Mouse (Mus musculus): ENCODE results near the gene Rin3.
"Not testable (repeated sequence)": the region's sequence is repeated elsewhere in the genome, so short reads cannot be mapped to it uniquely, and the experiment has no call there.

The Rin3 gene

DNA sequence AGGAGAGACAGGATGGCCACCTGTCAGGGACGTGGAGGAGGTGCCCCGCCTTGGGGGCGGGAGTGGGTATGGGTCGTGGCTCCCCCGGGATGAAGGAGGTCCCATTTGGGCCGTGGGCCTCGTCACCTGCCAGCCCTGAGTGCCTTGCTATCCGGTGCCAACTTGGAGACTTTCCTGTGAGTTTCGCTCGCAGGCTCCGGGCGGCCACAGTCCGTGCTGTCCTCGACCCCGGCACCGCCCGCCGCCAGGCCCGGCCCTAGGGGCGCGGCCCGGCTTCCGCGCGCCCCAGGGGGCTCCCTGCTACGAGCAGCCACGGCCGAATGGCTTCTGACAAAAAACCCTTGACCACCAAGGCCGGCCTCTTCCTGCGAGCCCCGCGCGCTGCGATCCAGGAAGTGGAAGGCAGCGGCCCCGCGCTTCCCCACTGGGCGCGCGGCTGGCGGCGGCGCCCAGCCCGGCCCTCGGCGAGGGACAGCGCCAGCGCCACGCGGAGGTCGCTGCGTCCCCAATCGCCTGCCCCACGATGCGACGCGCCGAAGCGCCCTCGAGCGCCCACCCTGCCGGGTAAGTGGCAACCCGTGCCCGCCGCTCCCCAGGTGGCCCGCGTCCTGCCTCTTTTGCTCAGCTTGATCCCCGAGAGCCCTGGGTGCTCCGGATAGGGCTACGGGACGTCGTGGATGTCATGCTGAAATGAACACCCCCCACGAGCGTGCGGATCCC lies at the start of gene Rin3:
Gene Rin3 (plus strand): TSS at position 286 of the 720 bp plus-strand sequence.
- DNase-seq (ENCODE audit: low spot score in 2 of 2): peak; percentile 32 to 60

DNA sequence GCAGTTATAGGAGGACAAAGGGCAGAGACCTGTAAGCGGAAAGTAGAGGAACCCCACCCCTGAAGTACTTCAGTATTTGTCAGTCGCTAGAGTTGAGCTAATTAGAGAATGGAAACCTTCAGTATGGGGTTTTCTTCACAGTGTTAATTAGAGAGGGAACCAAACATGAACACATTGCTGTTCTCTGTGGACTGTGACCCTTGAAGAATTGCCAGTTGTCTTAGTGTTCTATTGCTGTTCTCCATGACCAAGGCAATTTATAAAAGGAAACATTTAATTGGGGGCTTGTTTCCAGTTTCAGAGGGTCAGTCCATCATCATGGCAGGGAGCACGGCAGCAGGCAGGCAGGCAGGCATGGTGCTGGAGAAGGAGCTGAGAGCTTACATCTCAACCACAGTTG lies 47.3 kb upstream of the Rin3 start:
- no peak for DNase-seq (ENCODE audit: low spot score in 2 of 2)

DNA sequence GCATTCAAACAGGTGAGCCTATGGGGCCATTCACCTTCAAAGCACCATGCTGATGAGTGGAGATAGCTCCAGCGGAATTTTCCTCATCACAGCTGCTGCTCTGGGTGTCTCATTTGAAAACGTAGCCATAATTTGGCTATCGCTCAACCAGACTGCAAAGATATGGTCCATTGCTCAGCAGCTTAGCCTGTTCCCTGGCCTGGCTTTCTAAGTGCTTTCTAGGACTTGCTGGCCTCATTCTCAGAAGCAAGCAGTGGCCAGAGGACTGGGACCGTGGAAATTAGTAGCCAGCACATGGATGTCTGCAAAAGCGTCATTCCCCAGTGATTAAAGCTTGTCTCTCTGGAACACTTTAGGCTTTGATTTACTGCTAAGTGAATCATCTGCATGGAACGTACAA lies 46.5 kb upstream of the Rin3 start:
- DNase-seq (ENCODE audit: low spot score in 2 of 2): no peak

DNA sequence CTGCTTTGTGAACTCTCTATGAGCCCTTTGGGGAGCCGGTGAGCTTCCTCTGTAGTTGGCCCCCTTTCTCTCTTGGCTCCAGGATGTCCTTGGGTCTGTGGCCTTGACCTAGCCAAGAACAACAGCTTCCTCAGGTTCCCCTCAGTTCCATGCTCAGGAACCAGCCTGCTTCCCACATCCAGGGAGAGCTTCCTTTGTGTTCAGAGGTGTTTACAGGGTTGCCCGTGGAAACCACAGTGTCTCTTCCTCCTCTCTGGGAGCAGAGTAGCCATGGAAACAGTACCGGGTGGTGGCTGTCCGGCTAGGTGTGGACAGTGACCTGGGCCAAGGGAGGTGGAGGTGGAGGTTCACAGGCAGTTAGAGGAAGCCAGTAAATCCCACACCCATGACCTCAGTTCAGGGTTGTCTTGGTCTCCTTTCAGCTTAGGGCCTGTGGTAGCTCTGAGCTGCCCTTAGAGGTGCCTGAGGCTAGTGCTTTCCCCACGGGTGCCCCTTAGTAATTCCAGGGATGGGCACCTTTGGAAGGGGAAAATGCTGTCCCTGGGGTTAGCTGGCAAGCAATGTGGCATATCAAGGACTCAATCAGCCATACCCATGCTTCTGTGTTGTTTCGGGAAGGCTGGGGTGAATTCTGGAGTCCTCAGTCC lies 40.6 kb upstream of the Rin3 start:
- DNase-seq (ENCODE audit: low spot score in 2 of 2): no peak

DNA sequence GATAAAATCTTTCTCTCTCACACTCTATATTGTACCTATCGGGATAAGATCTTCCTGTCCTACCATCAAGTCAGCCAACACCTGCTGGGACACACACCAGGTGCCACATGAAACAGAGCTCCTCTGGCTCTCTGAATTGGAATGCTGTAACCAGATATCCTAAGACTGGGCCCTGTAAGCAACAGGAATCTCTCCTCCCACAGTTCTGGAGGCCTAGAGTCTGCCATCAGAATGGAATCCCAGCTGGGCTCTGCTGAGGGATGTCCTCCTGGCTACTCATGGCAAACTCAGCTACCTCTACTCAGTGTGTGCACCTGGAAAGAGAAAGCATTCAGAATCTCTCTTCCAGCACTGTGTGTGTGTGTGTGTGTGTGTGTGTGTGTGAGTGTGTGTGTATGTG lies 38.9 kb upstream of the Rin3 start:
- no peak for DNase-seq (ENCODE audit: low spot score in 2 of 2)

DNA sequence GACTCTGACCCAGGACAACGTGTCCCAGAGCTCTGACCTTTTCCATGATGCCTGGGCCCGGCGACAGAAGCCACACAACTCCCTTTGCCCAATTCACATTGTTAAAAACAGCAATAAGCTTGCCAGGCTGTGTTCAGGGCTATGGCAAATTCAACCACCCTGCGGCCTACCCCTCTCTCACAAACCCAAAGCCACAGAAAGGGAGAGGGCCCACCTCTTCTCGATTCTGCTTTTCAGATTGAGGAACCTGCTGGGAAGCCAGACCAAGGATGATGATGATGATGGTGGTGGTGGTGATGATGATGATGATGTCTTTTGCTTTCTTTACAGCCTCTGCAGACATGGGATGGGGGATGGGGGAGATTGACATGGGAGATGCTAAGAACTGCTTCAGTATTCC lies 36.6 kb upstream of the Rin3 start:
- DNase-seq (ENCODE audit: low spot score in 2 of 2): no peak

DNA sequence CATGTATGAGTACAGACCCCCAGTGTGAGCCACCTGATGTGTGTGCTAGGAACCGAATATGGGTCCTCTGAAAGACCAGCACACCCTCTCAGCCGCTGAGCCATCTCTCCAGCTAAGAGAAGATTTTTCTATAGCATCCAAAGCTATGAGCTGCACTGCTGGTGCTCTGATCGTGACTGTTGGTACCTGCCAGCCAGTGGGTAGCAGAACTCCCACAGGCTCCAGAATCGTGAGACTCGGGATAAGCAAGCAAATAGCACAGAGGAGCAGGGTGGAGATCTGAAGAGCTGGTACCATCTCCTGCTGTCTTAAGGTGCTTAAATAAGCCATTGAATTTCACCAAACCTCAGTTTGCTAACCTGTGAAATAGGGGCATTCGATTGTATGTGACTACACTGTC lies 34.7 kb upstream of the Rin3 start:
- DNase-seq (ENCODE audit: low spot score in 2 of 2): no peak

DNA sequence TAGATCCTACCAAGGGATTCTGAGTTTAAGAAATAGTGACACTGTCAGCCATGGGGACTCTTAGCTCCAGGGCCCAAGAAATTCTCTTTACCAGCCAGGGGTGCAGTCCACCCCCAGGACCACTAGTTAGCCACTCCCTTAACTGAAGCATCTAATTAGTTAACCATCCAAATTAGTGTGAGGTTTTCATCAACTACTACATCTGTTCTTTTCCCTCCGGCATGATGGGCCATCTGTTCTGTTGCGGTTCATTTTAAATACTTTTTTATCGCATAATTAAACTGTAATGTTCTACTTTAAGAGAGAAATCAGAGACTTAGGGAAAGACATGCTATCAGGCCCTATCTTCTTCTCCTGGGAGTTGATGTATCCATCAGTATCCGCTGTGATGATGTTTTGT lies 32.5 kb upstream of the Rin3 start:
- DNase-seq (ENCODE audit: low spot score in 2 of 2): no peak

DNA sequence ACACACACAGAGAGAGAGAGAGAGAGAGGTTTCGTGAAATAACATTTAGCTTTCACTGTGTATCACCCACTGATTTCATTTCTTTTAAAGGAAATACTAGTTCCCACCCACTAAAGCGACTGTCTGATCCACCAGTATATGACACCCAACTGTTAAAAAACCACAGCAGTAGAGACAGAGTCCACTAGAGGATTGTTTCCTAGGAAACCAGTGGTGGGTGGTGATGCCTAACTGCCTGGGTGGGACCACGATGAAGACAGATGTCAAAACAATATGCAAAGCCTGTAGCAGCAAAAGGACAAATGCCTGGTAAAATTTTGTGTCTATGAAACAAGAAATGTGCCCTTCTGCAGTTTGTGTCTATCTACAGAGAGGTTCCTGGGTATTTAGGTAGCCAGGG lies 31.8 kb upstream of the Rin3 start:
- no peak for DNase-seq (ENCODE audit: low spot score in 2 of 2)

DNA sequence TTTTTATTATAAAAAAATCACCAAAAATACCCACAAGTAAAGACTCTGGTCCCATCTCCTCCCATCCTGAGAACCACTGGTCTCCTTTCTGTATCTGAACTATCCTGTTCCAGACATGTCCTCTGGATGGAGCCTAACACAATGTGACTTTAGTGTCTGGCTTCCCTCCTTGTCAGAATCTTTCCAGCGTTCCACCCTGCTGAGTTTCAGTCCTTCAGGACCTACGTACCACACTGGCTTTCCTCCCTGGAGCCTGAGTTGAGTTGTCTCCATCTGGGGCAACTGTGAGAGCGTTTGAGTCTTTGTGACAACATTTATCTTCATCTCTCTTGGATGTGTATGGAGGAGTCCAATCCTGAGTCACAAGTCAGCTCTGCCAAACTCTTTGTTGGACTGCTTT lies 30.9 kb upstream of the Rin3 start:
- DNase-seq (ENCODE audit: low spot score in 2 of 2): no peak

DNA sequence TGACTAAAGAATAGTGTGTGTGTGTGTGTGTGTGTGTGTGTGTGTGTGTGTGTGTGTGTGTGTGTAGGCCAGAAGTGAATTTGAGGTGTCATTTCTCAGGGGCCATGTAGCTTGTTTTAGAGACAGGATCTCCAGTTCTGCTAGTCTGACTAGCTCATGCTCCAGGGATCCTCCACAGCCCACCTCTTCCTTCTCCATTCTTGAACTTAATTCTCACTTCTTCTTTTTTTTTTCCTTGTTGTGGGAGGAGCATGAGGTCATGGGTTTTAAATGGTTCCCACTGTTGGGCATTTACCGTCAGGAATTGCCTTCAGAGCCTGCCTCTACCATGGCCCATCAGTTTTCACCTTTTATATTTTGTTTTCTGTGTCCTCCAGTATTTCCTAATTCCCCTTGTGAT lies 30.3 kb upstream of the Rin3 start:
- DNase-seq (ENCODE audit: low spot score in 2 of 2): no peak

DNA sequence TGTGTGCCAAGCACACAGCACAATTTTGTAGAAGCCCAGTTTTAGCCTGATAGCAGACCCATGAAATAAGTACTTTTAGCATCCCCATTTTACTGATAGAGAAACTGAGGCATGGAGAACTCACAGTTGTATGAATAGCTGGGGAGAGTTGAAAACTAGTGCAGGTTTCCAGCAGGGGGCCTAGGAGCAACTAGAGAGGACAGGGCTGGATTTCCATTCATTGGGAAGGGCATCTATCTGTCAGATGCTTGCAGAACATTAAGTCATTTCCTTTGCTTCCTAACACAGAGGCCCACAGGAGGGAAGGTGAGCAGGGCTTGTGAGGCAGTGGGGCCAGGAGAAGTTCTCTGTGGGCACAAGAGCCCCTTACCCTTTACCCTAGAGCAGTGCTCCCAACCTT lies 27.8 kb upstream of the Rin3 start:
- DNase-seq (ENCODE audit: low spot score in 2 of 2): no peak

DNA sequence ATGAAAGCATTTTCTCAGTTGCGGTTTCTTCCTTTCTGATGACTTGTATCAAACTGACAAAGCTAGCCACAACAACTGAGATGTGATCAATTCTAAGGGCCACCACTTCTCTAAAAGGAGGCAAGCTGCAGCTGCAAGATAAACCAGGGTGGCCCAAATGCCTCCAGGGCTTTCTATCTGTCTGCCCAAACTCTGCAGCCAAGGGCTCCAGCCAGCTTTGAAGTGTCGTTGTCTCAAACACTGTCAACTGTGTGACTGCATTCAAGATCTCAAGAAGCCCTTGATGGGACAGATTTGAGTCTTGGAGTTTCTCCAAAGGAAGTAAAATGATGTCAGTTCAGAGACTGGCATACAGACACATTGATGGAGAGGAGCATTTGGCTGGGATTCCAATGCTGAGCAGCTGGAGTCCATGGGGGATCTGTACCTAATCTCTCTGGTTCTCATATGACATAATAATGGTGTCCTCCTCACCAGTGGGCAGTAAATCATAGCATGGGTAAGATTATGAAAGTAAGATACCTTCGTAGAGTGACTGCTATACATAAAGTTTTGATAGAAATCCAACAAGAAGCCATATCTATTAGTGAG lies 24.2 kb upstream of the Rin3 start:
- DNase-seq (ENCODE audit: low spot score in 2 of 2): no peak

DNA sequence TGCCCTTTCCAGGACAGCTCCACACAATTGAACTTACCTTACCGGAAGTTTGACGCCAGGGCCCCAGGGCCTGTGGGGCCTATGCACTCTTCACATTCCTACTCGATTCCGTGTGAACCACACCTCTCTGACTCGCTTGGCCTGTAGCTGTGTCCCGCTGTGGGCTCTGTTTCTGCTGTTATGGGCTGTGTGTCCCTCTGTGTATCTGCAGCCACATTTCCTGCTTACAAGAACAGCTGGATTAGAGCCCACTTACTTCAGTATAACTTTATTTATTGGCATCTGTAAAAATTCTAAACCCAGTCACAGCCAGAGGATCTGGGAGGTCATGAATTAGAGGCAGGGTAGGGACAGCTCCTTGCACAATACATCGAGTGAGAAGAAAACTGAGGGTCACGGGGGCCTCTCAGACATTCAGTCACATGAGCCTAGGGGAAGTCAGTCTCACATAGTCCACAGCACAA lies 20.9 kb upstream of the Rin3 start:
- DNase-seq (ENCODE audit: low spot score in 2 of 2): no peak

DNA sequence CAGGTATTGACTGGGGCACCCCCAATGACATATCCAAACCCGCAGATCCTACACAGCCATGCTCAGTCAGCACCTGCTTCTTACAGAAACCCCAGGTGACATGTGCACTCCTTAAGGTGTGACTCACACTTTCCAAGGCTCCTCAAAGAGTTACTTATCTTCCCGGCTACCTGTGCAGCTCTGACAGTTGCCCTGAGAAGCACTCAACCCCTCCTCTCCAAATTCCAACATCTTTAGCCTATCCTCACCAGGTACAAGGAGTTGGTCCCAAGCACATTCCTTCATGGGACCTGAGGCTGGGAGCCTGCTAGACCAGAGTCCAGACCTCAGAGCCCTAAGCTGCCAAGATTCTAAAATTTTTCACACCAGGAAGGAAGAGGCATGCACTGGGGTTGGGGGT lies 20.0 kb upstream of the Rin3 start:
- no peak for DNase-seq (ENCODE audit: low spot score in 2 of 2)

DNA sequence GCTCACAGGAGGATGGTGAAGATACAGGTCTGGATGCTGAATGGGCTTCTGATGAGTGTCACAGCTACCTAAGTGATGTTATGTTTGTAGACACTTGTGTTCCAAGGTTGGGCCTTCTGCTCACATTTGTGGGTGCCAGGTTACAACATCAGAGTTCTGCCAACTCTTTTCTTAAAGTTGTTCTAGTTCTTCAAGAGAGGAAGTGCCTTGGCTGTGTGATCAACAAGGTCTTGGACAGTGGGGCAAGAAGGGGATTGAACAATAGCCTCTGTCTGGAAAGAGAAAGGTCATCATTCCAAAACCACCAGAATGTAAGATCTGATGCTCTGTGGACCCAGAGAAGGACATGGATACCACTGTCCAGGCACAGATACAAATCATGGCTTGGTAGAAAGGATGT lies 19.6 kb upstream of the Rin3 start:
- no peak for DNase-seq (ENCODE audit: low spot score in 2 of 2)

DNA sequence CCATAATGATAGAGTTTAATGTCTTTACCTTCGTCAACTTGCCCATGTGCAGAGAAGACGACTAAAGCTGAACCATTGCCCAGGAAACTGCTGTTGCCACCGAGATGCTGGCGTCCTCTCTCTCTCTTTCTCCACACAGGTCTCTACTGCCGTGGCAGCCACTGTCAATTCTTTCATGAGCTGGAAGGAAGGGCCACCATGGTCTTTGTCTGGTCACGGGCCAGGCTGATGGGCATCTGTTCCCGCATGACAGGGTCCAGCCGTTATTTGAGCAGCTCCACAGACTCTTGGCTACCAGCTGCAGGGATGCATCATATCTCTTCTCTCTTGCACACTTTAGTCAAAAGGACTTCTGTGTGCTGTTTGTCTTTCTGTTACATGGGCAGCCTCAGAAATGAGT lies 16.4 kb upstream of the Rin3 start:
- no peak for DNase-seq (ENCODE audit: low spot score in 2 of 2)

DNA sequence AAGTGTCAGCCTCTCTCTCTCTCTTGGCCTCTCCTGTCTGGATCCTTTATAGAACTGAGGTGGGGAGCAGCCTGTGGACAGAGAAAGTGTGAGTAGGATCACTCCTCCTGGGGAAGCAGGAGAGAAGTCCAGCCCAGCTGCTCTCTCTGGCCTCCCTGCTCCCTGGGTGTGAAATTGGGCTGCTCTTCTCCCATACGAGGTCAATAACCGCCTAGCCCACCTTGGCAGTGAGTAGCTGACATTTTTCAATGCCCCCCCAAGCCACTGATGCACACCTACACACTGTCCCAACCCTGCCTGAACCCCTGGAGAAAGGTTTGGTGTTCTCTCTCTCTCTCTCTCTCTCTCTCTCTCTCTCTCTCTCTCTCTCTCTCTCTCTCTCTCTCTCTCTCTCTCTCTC lies 13.7 kb upstream of the Rin3 start:
- DNase-seq (ENCODE audit: low spot score in 2 of 2): no peak

DNA sequence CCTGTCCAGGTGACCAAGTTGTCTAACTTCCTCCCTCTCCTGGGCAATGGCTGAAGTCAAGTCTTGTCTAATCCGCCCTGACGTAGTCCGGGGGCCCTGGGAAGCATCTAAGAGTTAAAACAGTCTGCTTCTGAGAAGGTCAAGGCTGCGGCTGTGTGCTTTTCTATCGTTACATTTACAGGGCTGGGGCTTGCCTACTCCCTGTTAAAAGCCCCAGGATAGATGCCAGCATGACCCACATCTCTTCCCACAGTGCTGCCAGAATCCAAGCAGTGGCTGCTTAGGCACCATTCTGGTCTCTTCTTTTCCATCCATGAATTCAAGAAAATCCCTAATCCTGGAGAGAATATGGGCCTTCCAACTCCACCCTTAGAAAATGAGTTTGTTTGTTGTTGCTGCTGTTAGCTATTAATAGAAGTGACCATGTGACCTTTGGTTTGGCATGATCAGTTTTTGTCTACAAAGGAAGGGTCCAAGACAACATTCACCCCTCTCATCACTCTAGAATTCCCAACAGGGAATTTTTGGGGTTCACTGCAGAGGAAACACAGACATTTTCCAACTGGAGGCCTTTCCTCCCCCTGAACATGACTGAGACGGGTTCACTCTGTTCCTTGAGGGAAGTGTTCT lies 12.0 kb upstream of the Rin3 start:
- DNase-seq (ENCODE audit: low spot score in 2 of 2): no peak

DNA sequence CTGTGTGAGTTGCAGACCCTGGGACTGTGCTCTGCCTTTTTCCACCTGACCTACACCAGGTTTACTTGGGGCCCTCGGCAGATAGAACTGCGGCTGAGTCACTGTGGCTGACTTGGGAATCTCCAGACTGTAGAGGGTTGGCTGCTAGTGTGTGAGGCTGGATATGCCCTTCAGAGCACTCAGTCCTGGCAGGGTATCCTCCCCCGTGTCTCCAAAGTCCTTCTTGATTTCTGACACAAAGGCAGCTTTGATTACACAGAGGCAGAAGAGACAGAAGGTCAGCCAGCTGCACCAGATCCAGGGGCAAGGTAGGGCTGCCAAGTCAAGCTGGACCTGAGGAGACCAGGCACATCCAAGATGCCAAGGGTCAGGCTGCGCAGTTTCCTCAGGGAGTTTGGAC lies 11.4 kb upstream of the Rin3 start:
- DNase-seq (ENCODE audit: low spot score in 2 of 2): no peak

DNA sequence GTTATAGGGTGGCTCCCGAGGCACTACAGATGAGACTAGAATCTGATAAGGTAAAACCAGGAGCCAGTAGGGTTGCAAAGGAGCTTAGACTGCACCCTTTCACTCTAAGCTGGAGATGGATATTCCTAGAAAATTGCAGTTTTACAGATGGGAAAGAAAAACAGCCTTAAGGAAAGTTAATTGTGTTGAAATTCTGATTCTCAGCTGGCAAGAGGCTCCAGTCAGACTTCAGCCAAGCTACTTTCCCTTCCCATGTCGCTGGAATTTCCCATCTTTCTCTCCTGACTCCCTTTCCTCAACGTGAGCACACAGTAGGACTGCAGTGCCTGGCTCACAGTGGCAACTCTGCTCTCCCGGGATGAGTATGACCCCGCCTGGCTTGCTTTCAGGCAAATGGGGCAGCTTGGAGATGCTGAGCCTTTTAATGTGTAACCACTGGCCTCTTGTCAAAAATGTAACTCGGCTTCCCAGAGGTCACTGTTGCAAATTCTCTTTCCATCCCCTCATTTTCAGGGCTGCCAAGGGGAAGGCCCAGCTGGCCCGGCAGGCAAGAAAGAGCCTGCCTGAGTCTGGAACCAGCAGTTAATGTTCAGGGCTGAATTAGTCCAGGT lies 6.9 kb upstream of the Rin3 start:
- no peak for DNase-seq (ENCODE audit: low spot score in 2 of 2)

DNA sequence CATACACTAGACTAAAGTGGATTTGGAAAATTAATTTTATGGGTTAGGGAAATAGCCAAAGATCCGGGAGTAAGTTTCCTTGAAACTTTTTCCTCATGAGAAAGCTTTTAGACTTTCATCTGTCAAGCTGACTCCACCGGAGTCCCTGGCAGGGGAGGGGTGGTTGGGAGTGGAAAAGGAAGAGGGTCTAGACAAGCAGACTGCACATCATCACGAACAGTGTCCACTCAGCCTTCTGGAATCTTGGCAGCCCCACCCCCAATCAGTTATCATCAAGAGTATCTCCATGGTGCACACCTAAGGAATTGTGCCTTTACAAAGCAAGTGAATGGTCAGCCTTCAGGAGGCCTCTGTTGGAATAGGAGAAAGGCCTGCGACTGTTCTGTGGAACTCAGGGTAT lies 2.6 kb upstream of the Rin3 start:
- not testable (repeated sequence) for DNase-seq (ENCODE audit: low spot score in 2 of 2)

Data from spleen, postnatal 10 days (tissue).